Mouse (Mus musculus) thymus, adult 18-20 months (tissue): ENCODE results near the gene Pi4ka.
"Not testable (repeated sequence)": the region's sequence is repeated elsewhere in the genome, so short reads cannot be mapped to it uniquely, and the experiment has no call there.

Experiments
- DNase-seq, 2 experiments: peaks; one replicate each; pipeline ENCODE4 v3.0.0; 2022; ENCODE audit warnings: mixed read lengths in 2 of 2

Pi4ka gene

GRCm38 (mm10) chr16:17231523-17231922, 174.6 kb downstream of the Pi4ka start:
- not testable (repeated sequence) for DNase-seq
